Mouse (Mus musculus) spleen, adult 2 months (tissue): ENCODE data around the gene Ndufb7.

ENCODE experiments used
- CTCF ChIP-seq: fragments of 200-500 bp; IDR thresholded peaks from 2 replicates; pipeline ENCODE4 v1.5.1; 2011; ENCODE audit warnings: mild to moderate bottlenecking, inconsistent platforms; ENCODE audit not compliant: insufficient read depth, insufficient read length, insufficient replicate concordance; ENCODE audit errors: extremely low read depth
- POLR2A ChIP-seq: fragments of 200-500 bp; IDR thresholded peaks from 2 replicates; pipeline ENCODE4 v1.6.1; 2011; ENCODE audit warnings: low read depth, low read length, inconsistent platforms

DNA sequence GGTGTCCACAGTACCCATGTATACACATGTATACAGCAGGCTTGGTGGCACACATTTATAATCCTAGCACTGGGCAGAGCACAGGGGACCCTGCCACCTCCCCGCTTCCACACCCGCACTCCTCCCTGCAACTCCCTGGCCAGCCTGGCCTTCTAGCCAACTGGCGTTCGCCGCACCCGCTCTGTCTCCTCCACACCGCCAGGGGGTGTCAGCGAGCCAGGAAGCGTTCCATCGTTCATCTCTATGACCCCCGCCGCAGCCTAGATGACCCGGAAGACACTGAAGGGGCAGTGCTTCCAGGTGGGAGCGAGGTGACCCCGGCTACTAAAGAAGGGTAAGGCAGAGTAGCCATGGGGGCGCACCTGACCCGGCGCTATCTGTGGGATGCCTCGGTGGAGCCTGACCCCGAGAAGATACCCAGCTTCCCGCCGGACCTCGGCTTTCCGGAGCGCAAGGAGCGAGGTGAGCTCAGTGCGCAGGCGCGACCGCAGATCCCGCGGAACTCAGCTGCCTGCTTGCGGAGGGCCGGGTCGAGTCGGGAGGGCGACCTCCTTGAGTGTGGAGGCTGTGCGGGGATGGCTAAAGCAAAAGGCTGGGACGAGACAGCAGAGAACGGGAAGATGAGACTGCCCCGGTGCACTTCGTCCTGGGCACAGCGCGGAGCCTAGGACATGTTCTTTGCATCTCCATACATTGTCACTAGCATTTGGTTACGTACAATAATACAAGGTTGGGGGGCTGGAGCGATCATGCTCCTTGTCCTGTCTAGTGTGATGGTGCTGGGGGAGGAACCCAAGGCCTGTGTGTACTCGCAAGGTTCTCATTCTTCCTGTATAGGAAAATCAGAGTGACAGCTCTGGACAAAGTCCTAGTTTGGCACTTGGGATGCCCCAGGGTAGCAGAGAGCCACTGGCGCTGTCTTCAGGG, at the start of gene Ndufb7:
- TF ChIP-seq POLR2A, result peak; percentile 23; the same call in 1 of the 2 replicates
- peak; percentile 88; the same call in 1 of the 2 replicates for TF ChIP-seq CTCF
